Mouse (Mus musculus) urinary bladder, adult 2 months (tissue): ENCODE data around the gene Sidt1. TPM values are rescaled to one million over a fixed set of nuclear protein-coding genes. Genes with fewer than 3 reads are reported as not detected.

Source experiments
- DNase-seq: peaks from one replicate; pipeline ENCODE4 v3.0.0; 2022; ENCODE audit warnings: low spot score
- polyA plus RNA-seq: library from polyadenylated mRNA; depleted of rRNA; stranded (reverse); fragments of >200 nt; gene quantifications from 2 replicates; pipeline ENCODE4 v1.2.3, GENCODE M21; 2012

Gene Sidt1
- polyA plus RNA-seq, 1 experiment = 39.2 TPM

GRCm38 (mm10) chr16:44252735-44253134, 80.3 kb downstream of the Sidt1 start:
- no peak for DNase-seq

GRCm38 (mm10) chr16:44249985-44250384, 83.0 kb downstream of the Sidt1 start:
- DNase-seq = no peak

GRCm38 (mm10) chr16:44243323-44243722, 89.7 kb downstream of the Sidt1 start:
- no peak for DNase-seq

- DNase-seq = no peak
These were observed 90.4 kb downstream of the Sidt1 start for GRCm38 (mm10) chr16:44242633-44243032.

GRCm38 (mm10) chr16:44240406-44240805, 92.6 kb downstream of the Sidt1 start:
- DNase-seq = no peak

GRCm38 (mm10) chr16:44238835-44239263, 94.1 kb downstream of the Sidt1 start:
- no peak for DNase-seq

- no peak for DNase-seq
These were observed 95.2 kb downstream of the Sidt1 start for GRCm38 (mm10) chr16:44237836-44238235.

GRCm38 (mm10) chr16:44233019-44233418, 100.0 kb downstream of the Sidt1 start:
- no peak for DNase-seq

- DNase-seq = no peak
These were observed 106.2 kb downstream of the Sidt1 start for GRCm38 (mm10) chr16:44226706-44227291.

GRCm38 (mm10) chr16:44221463-44221862, 111.5 kb downstream of the Sidt1 start:
- no peak for DNase-seq

GRCm38 (mm10) chr16:44216417-44216816, 116.6 kb downstream of the Sidt1 start:
- no peak for DNase-seq

- no peak for DNase-seq
These were observed 117.5 kb downstream of the Sidt1 start for GRCm38 (mm10) chr16:44215513-44215912.

GRCm38 (mm10) chr16:44212703-44213102, 120.3 kb downstream of the Sidt1 start:
- DNase-seq = no peak

GRCm38 (mm10) chr16:44211054-44211414, 122.0 kb downstream of the Sidt1 start:
- no peak for DNase-seq

- DNase-seq = no peak
These were observed 122.6 kb downstream of the Sidt1 start for GRCm38 (mm10) chr16:44210156-44211053.

- DNase-seq = no peak
These were observed 127.0 kb downstream of the Sidt1 start for GRCm38 (mm10) chr16:44205973-44206372.

- DNase-seq = no peak
These were observed 128.7 kb downstream of the Sidt1 start for GRCm38 (mm10) chr16:44204331-44204730.

GRCm38 (mm10) chr16:44200146-44200545, 132.8 kb downstream of the Sidt1 start:
- DNase-seq = no peak

- DNase-seq = no peak
These were observed 133.8 kb downstream of the Sidt1 start for GRCm38 (mm10) chr16:44199066-44199703.

GRCm38 (mm10) chr16:44190968-44191367, 142.0 kb downstream of the Sidt1 start:
- DNase-seq = no peak
